Mouse (Mus musculus) c-Kit-positive CD71-negative TER-119-negative erythroid progenitor cells, embryonic 14.5 days (primary cell): ENCODE measurements at regions not wholly inside any gene's neighbourhood (a gene's known extent, or its start where the extent isn't known, plus 50 kb on each side); places are given as distances from the start of the nearest gene placed in this dataset.
A peak's percentile ranks its signal among the peaks of the same experiment; 100 is the strongest.

Experiments used
- DNase-seq: peaks from one replicate; pipeline ENCODE4 v3.0.0-alpha.2; 2013; ENCODE audit warnings: low read depth

DNA sequence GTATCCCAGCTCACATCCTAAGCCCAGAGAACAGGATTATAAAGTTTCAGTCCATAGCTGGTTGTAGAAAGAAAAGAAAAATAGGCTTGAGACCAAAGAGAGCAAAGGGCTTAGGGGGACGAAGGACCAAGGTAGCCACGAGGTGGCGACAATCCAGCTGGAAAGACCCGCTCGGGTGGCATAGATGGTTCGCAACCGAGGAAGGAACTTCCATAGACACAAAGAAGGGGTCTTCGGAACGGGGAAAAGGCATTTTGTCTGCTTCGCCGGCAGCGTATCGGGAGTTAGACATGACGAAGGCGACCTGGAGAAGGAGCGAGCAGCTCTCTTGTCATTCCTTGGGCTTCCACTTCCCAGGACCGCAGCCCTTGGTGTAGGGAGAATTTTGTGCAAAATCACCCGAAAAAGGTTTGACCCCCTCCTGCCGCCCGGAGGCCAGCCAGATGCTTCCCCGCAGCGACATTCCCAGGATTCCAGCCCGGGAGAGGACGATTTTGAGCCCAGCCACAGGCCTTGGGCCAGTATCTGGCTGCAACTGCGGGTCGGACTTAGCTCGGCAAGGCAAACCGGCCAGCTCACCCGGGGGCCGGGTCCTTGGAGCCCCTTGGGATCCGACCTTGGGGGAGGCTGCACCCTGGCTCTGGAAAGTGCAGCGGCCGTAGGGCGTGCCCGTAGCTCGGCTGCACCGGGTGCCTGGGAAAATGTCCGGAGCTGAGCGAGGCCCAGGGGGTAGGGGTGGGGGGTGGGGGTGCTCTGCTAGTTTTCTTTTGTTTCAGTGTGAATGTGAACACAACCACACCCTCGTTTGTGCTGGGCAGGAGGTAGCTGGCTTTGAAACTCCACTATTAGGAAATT is 184.5 kb upstream of the Foxn2 start:
- peak; percentile 66 for DNase-seq

- DNase-seq: no peak
These were observed 183.6 kb upstream of the Foxn2 start for GRCm38 (mm10) chr17:88256599-88257544.

- no peak for DNase-seq
These were observed 182.1 kb upstream of the Foxn2 start for GRCm38 (mm10) chr17:88258361-88258796.

- no peak for DNase-seq
These were observed 180.3 kb upstream of the Foxn2 start for GRCm38 (mm10) chr17:88260176-88260575.

- DNase-seq: no peak
These were observed 179.7 kb upstream of the Foxn2 start for GRCm38 (mm10) chr17:88260826-88261225.

DNA sequence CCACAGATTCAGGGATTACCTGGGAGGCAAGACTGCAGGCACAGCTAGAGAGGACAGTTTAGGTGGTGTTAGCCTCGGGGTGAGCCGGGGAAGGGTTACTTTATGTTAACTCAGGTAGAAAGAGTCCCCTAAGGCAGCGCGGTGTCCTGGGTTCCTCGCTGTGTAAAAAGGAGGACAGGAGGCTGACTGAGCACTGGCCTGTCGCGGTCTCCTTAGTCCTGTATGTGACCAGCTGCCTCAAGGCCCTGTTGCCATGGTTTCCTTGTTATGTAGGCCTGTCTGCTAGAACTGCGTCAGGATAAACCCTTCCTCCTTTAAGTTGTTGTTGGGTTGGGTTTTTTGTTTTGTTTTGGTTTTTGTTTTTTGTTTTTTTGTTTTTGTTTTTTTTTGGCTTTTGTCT is 179.0 kb upstream of the Foxn2 start:
- DNase-seq: no peak

DNA sequence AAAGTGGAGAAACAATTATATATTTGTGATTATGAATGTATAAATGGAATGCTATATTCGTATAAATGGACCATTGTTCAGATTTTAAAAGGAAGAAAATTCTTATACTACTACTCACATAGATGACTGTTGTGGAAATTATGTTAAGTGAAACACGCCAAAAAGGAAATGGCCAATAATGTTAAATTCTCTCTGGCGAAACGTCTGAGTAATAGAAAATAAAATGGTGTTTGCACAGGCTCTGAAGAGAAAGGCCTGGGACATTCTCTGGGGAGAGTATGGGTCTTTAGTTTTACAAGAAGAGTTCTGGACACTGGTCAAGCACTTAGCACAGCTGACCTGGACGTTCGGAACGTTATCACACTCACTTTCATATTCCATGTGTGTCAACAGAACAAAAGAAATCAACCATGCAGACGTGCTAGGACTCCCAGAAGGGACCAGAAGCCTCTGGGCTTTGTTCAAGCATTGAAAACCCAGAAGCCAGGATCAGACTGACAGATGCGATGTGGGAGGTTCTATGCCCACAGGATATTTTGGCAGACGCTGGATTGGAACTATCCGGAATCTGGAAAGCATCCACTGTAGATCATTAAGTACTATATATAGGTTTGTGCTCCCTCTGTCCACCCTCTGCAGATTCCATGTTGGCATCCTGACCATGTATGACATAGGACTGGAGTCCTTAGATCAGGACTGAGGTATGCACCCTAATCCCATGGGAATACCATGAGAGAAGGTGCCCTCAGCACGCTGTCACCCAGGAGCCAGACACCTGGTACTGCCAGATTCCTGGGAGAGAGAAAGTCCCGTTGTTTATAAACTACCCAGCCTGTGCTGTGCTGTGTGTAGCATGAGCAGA is 178.0 kb upstream of the Foxn2 start:
- no peak for DNase-seq

DNA sequence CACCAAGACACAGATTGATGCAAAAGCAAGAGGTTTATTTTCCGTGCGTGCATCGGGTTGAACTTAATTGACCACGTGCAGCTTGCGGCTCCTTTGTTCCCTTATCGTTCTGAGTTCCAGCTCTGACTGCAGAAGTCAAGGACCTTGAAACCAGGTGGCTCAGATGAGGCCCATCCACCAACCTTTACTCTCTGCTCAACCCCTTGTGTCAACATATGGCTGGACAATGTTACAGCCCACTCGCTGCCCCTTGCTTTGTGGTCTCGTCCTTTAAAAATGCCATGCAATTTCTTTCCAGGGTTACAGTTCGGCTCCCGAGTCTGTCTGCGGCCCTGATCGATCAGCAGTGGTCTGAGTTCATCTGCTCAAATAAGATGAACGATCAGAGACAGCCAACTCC is 175.2 kb upstream of the Foxn2 start:
- no peak for DNase-seq

- no peak for DNase-seq
These were observed 172.3 kb upstream of the Foxn2 start for GRCm38 (mm10) chr17:88268216-88268615.

GRCm38 (mm10) chr17:88268802-88269201 is 171.7 kb upstream of the Foxn2 start:
- no peak for DNase-seq

- no peak for DNase-seq
These were observed 169.6 kb upstream of the Foxn2 start for GRCm38 (mm10) chr17:88270896-88271295.

GRCm38 (mm10) chr17:88272161-88272560 is 168.3 kb upstream of the Foxn2 start:
- no peak for DNase-seq

GRCm38 (mm10) chr17:88273520-88273919 is 167.0 kb upstream of the Foxn2 start:
- no peak for DNase-seq

DNA sequence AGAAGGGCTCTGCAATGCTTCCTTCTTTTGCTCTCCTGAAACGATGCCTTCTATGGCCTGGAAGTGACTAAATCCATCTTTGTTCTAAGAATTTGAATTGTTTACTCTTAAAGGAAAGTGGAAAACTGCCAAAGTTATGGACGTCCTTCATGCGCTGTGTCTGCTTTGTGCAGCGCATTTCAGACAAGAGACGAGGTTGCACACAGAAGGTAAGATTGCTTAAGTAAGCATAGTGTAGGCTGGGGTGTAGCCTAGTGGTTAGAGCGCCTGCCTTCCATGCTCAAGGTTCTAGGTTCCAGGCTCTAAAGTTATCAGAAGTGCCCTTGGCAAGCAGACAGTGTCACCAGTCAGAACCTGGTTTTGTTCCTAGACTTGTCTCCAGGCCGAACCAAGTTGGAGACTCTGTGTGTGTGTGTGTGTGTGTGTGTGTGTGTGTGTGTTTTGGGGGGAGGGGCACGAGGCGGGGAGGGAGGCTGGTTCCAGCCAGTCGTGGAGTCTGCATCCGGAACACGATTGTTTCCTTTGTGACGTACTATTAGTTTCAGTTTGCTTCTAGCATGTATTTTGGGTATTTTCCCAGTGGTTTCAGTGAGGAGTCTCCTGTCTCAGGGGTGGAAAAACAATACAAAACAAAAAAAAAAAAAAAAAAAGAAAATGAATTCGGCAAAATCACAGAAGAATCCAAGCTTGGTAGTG is 166.4 kb upstream of the Foxn2 start:
- no peak for DNase-seq

GRCm38 (mm10) chr17:88274720-88275433 is 165.6 kb upstream of the Foxn2 start:
- DNase-seq: no peak

- no peak for DNase-seq
These were observed 160.9 kb upstream of the Foxn2 start for GRCm38 (mm10) chr17:88279656-88280055.

- no peak for DNase-seq
These were observed 157.8 kb upstream of the Foxn2 start for GRCm38 (mm10) chr17:88282711-88283110.

DNA sequence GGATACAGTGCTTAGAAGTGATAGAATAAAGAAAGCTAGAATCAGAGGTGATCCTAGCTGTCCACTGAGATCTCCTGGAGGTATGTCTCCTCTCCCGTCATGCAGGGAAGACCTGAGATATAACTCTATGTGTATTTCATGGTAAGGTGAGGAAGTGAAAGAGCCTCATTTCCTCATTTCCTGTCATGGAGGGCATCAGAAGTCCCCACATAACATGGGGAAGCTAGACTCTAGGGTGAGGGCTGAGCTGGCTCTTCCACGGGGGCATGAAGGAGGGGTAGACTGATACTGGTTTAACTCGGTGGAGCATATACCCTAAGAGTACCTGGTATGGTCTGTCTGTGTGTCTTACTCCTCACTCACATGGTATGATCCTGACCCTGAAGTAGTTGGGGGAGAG is 156.0 kb upstream of the Foxn2 start:
- DNase-seq: no peak

GRCm38 (mm10) chr17:88287861-88288260 is 152.7 kb upstream of the Foxn2 start:
- no peak for DNase-seq

DNA sequence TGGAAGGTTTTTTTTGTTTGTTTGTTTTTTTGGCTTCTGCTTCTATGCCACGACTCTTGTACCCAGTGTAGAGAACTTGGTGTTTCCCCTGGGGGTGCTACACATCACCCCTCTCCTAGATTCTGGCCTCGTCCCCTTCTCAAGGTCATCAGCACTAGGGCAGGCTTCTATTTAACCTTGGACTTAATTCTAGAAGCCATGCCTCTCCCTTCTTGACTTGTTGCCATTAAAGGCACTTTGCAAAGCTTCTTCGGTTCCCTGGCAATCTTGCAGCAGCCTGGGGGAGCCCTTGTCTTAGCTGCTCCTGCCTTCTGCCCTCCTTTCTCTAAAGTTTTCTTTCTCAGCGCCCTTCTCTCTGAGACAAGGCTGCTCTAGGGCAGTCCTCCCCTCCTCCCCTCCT is 143.0 kb upstream of the Foxn2 start:
- DNase-seq: no peak

DNA sequence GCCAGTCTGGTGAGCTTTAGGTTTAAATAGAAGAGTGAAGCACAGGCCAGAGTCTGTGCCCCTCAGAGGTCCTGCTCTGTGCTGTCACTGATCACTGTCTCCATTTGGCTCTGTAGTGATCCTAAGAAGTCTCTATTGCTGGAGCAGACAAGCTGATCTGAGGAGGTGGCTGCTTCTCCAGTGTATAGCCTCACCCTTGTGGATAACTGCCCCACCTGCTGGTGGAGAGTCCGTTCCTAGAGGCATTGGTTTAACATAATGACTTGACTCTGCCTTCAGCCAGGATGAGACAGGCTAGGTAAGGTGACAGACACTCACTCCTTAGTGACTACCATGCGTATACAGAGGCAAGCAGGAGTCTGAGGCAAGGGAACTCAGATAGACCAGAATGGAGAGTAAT is 136.5 kb upstream of the Foxn2 start:
- no peak for DNase-seq
